Mouse (Mus musculus) adrenal gland, adult (tissue): ENCODE data around the gene Unc5cl.

Experiments used
- DNase-seq, 2 experiments: peaks; one replicate each; pipeline ENCODE4 v3.0.0; 2022 to 2023; ENCODE audit warnings: low spot score in 1 of 2; ENCODE audit not compliant: inconsistent age in 2 of 2

The Unc5cl gene

DNA sequence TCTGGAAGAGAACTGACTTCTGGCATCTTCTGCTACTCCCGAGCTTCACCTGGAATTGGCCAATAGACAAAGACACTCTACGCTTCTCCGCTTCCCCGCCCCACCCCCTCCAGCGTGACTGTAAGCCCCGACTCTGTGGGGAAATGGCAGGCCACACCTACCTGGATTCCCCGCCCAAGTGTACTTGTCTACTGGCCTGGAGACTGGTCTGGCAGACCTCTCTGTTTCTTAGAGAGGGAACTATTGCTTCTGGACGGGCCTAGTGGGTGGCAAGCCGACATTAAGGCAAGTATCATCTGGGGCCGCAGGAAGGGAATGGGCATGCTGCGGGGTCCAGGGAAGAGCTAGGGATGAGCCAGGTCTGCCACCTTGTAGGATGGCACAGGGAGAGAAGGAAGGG lies at the start of gene Unc5cl:
Unc5cl (plus strand) TSS at position 214 of the 400 bp plus-strand sequence.
- DNase-seq = no peak

DNA sequence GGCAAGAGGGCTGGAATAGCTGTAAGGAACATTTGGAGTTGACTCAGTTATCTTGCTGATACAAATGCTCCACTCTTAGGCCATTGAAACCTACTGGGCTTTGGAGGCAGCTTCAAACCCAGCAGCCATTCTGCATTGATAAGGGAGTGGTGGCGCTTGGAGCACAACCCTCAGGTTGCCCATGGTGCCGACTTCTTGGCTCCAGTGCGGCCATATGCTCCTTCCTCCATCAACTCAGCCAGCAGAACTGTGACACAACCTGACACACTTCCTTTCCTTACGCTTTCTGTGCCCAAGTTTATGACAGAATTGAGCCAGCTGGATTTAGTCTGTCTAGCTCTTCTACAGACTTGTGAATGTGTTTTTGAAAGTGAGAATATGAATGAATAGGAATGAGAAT lies 47.5 kb upstream of the Unc5cl start:
- no peak for DNase-seq

DNA sequence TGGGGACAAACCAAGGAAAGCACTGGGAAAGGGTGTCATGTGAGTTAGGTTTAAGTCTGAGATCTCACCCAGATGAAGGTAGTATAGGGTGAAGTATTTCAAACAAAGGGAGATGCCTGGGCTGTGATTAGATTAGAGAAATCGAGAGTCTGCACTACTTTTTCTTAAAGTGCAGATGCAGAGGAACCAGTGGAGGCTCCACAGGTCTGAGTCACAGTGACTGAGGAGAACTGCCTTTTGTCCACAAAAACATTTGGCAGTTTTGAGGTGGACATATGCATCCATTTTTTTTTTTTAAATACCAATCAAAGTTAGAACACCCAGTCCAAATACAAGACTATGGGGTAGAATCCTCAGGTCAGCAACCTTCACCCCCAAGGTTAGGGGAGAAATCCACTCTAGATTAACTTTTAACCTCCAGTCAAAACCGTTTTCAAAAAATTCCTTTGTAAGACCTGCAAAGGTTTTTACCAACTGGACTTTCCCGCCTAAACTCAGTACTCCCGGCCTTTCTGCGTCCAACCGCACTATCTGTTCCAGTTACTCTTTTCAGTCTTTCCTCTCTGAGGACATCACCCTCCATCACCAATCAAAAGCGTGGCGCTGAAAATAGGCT lies 46.7 kb upstream of the Unc5cl start:
- DNase-seq = no peak

DNA sequence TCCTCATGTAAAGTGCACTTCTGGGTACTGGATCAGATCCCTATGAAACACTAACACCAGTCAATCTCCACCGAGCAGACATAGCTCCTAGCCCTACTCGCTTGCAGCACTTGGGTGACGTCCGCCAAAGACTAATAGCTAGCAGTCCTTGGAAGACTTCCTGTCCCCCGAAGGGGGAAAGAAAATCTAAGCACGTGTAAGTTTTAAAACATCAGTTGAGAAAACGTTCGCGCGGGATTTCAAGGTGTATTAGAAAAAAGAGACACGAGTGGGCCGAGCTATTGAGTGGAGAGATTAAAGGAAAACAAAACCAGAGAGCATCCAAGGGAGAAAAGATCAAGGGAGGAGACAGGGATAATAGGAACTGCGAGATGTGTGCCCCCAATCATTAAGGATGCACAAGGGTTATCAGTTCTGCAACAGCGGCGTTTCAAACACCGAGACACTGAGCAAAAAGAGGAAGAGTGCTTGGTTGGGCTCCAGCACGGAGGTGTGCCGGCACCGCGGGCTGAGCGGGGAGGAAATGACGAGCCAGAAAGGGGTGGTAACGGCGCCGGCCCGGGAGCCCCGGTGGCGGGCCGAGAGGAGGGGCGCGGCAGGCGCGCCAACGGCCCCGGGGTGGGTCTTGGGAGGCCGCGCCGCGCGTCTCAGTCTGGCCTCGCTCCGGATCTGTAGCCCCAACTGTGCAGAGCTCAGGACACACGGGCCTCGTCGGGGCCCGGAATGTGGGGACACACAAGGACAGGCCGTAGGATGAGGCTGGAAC lies 46.0 kb upstream of the Unc5cl start:
- peak; percentile 84 to 94 for DNase-seq

DNA sequence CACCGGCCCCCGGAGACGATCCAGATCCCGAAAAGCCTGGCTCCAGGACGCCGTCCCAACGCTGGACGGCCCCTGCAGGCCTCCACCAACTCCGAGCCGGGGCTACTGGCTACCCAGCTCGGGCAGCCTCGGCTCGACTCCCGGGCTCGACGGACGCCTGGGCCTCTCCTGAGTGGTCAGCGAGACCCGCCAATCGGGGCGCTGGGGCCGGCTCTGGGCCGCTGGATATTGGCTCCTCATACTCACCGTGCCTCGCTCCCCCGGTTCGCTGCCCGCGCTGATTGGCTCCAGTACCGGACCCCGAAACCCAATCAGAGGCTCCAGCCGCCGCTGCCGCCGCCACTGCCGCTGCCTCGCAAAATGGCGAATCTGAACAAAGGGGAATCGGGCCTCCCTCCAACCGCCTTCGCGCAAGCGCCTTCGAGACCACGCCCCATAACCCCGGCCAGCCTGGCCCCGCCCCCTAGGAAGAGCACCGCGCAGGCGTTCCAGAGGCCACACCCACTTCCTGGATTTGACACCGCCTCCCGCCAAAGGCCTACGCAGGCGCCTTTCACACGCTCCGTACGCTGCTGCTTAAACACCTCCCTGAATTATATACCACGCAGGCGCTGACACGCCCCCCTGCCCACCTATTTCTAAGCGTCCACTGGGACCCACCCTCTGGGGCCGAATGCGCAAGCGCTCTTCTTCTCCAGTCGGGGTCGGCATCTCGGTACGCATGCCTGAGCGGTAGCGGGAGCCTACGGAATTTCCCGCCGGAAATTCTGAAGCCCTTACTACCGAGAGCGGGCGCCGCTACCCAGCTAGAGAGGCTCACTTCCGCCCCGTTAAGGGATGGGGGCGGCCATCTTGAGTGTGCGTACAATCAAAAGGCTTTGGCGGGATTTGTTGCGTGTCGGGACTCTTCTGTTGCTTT lies 45.1 kb upstream of the Unc5cl start, which contains the start of the genes Nfya and Oard1:
Nfya (minus strand) TSS at position 527 of the 919 bp plus-strand sequence.
Oard1 (plus strand) TSS at position 635 of the 919 bp plus-strand sequence.
- DNase-seq = peak; percentile 100

DNA sequence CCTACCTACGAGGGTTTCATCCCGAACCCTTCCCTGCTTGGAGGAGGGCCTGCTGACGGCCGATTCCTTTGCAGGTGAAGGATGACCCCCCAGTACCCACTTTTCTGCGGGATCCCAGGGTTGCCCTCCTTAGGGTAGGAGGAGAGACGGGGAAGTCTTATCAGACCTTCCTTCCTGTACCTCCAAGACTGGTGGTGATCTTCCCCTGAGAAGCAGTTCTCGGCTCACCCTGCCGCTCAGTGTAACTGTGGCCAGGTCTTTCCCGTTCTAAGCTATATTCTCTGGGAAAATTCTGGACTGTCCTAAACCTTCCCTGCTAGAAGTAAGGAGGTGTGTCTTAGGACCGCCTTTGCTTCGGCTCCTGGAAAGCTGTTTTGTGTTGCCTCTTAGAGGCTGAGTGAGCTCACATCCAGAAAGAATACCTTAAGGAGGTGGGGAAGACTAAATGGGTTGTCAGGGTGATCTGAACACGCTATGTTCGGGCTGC lies 44.4 kb upstream of the Unc5cl start:
- DNase-seq = no peak

DNA sequence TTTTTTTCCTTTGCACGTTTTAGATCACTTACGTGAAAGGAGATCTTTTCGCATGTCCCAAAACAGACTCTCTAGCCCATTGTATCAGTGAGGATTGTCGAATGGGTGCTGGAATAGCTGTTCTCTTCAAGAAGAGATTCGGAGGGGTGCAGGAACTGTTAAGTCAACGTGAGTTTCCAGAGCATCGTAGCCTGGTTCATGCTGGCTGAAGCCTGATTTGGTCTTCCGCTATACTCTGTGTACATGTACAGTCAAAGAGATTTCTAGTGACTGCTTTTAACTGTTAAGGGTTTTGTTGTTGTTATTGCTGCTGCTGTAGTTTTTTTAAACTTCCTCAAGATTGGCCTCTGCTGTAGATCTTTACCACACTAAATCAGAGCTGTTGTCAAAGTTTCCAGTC lies 43.5 kb upstream of the Unc5cl start:
- peak in 1 of 2 experiments; percentile 47 for DNase-seq

DNA sequence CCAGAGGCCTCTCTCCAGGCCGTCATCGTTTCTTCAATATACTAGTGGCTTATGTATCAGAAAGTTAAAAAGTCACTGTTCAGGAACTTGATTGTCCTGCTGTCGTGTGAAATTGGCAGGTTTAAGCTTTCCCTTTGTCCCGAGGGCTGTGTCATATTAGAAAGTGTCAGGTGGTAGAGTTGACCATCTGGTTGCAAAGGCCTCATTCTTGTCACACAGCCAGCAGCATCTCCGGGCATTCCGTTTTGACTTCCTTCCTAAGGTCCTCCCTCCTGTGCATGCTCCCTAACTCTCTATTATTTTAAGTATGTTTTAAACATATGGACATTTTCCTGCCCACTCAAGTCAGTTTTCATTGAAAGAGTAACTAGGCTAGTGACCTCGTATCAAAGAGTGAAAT lies 38.7 kb upstream of the Unc5cl start:
- no peak for DNase-seq

DNA sequence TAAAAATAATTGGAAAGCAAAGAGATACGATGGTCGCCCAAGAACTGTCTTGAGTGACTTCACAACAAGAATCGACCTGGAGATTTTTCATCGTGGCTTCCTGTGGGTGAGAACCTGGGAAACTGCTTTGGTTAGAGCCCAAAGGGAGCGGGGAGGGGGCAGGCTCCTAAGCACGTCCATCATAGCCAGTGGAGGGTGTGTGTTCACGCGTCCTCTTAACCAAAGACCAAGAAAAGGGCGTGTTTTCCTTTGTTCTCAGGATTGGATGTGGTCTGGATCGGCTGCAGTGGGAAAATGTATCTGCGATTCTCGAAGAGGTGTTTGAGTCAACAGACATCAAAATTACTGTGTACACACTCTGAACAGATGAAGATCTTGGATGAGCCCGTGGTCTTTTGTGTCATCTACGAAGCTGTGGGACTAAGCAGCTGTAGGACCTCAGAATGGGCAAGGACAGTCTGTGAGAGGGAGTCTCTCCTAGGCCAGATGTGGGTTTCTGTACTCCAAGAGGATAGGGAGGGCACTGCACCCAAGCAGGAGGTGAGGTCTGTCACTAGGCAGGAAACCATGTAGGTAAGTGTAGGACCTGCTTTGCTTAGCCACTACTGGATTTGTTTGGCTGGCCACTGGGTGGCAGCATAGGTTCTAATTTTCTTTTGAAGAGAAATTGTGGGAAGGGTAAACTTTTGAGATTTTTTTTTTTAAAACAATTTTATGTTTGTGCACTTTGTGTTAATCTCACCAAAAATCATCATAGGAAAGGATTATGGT lies 38.1 kb upstream of the Unc5cl start:
- peak in 1 of 2 experiments; percentile 70 for DNase-seq

DNA sequence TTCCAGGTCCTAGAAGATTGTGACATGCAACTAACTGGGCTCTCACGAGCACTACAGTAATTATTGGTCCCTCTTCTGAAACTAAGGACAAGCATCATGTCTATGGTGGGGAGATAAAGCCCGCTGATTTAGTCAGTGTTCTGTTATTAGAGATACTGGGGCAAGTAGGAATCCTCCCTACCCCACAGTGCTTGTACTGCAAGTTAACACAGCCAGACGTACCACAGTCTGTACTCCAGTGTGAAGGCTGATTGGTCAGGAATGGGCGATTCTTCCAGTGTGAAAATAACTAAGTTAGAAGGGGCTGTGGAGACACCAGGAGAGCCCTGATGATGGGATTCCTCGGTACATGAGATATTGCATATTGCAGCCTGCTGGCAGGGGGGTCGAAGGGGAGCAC lies 37.2 kb upstream of the Unc5cl start:
- no peak for DNase-seq

DNA sequence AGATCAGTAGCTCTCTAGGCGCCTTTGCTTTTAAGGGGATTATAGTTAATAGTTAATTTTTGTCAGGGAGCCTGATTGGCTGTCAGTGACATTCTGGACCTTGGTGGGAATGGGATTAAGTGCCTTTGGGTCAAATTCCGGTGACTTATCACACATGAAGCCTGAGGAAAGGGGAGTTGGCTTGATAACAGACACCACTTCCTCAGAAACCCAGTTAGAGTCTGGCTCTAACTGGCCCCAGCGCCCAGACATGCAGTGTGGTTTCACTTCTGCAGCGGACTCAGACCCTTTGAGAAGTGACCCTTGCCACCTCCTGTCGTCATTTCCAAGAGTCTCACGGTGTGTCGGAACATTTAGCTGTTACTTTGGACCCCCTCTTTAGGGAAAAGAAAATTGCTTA lies 36.5 kb upstream of the Unc5cl start:
- no peak for DNase-seq

DNA sequence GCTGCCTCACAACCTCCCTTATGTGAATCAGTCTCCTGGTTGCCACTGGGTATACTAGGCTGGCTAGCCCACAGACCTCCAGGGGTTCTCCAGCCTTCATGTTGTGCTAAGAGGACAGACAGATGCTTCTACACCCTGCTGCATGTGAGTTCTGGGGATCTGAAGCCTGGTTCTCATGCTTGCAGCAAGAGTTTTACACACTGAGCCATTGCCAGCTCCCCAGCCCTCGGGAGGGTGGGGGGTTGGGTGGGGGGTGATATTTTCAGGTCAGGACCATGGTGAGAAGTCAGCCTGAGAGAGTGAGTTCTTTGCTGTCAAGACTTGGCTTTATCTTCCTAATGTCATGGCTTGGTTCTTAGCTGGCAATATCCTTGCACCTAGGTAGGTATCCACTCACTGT lies 35.9 kb upstream of the Unc5cl start:
- DNase-seq = no peak

DNA sequence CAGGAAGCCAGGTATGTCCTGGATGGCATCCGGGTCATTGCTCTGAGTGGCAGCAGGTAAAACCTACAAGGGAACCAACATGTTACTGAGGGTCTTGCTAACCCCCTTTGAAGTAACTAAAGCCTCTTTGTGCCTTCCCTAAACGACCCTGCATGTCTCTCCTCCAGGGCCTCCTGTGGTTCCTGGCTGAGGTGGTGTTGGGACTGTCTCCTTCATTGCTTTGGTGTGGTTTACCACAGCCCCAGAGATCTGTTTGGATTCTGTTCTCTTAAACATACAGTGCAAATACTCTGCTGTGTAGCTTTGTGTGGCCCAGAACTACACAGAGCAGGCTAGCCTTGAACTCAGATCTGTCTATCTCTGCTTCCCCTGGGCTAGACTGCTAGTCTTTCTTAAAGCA lies 35.1 kb upstream of the Unc5cl start:
- no peak for DNase-seq

DNA sequence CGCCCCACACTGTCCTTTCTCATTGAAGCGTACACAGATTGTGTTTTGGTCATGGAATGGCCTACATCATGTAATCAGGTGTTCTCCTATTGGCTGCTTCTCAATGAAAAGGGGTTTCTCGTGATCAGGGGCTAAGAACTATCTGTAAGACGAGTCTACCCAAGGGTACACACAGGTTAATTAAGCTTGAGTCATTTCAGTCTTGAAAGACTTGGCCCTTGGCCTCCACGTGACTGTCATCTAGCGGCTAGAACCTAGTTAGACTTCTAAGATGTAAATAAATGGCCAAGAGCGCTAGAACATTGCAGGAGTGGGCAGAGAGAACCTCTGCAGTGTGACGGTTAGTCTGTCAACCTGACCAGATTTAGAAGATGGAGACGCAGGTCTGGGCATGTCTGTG lies 30.5 kb upstream of the Unc5cl start:
- DNase-seq = no peak

DNA sequence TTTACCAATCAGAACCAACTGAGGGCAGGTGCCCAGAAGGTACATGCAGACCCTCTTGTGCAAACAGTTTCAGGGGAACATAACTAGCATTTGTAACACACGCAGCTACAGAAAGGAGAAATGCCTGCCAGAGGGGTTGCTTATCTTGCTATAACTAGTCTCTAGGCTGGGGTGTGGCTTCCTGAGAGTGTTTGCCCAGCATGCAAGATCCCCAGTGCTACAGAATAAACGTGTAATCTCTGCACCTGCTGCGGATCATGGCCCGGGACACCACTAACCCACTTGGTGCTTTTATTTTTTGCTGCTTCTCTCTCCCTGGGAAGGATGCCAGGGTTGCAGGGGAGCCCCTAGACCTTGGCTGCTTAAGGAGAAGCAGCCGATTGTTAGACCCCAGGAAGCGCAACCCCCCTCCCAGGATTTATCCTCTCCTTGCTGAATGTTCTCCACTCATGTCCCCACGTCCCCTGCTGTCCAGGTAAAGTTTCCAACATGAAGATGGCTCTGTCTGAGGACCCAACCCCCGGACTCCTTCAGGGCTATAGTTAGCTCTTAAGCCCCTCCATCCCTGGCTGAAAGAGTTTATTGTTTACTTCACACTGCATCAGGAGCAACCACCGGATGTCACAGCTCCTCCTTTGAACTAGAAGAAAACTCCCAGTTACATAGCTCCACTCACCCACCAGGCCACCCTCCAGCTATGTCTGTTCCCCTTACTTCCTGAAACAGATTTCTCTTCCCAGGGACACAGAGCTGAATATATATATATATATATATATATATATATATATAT lies 28.7 kb upstream of the Unc5cl start:
- DNase-seq = no peak

DNA sequence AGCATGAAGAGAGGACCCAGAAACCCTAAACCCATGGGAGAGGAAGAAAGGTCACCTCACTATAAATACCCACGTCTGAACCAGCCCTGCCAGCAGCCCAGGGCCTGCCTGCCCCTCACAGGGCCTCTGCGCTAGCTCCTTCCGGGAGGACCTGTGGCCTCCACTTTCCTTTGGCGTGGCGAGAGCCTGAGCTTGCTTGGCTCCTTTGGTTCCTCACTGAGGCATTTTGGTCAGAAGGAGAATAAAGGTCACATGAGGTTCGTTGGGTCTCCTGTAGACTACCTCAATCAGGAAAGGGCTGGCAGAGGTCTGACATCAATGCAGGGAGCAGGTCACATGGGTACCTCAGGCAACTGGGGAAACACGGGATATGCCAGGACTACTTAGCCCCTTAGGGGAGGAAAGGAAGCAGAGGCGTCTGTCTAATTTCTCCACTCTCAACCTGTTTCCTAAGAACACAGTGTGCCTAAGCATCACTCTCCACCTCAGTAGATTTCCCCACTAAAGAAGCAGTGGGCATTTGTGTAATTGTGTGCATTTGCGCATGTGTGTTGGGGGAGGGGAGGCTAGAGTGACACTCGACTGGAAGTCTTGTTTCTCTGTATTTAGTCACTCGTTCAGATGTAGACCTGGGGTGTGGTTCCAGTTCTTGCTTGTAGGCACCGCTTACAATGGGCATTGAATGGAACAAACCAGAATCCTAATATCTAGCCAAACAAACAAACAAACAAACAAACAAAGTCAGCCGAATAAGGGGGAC lies 27.5 kb upstream of the Unc5cl start:
- DNase-seq = no peak

DNA sequence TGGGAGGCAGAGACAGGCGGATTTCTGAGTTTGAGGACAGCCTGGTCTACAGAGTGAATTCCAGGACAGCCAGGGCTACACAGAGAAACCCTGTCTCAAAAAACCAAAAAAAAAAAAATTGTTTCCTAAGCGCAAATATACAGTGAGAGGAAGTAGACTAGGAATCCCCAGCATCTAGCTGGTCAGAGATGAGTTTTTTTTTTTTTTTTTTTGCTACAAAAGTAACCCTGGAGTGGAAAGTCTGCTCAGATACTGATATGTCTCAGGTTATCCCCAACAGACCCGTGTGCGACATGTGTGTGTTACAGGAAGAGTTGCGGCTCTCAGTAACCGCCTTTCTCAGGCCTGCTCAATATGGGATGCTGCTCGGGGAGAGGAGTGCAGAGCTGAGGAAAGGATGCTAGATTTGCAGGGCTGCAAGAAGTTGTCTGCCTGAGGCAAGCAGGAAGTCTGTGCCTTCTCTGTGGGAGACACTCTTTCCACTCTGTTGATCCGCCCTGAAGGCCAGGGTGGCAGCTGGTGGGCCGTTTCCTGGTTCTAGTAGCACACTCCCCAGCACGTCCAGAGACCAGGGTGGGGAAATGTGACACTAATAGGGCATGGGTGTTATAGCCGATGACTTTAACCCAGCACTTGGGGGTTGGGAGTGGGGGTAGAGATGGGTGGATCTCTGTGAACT lies 26.7 kb upstream of the Unc5cl start:
- no peak for DNase-seq

DNA sequence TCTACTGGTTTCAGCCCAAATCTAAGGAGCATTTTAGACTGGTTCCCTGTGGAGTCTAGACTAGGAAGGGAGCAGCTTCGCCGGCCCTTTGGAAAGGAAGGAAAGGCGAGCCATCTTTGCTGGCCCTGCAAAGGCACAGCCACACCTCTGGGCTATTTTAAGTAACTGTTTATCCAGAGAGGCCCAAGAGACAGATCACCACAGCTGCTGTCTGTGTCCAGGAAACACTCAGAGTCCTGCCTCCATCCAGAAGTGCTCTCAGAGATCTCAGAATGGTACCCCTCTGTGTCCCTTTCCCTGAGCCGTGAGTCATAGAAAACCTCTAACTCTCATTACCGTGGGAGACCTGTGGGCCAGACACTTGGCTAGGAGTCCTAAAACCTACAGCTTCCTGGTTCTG lies 24.3 kb upstream of the Unc5cl start:
- no peak for DNase-seq

DNA sequence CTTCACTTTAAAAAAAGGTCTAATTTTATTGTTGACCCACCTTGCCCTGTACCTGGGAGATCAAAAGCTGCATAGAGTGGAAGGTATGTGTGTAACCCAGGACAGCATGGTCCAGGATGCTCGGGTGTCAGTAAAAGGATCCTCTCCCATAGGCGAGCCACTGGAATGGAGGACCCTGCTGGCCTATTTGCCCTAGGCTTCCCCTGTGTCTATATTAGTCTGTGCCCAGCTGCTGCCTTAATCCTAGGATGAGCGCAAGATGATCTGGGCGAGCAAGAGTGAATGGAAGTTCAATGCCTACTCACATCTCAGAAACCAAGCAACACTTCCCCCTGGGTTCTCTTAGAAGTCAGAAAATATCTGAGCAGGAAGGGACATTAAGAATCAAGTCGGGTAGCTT lies 23.6 kb upstream of the Unc5cl start:
- no peak for DNase-seq
